Mouse (Mus musculus) bone marrow, adult 2 months (tissue): ENCODE data around the gene Ppp1r12a. TPM values are rescaled to one million over a fixed set of nuclear protein-coding genes. Genes with fewer than 3 reads are reported as not detected.

ENCODE experiments used
- H3K27ac ChIP-seq: fragments of 200-500 bp; 2 replicates; pipeline ENCODE4 v1.5.1; 2012; ENCODE audit warnings: low read depth, mild to moderate bottlenecking, control low read depth, inconsistent platforms, low read length; ENCODE audit not compliant: control insufficient read depth, poor library complexity, insufficient read depth
- H3K4me1 ChIP-seq: fragments of 200-500 bp; 2 replicates; pipeline ENCODE4 v1.6.1; 2011; ENCODE audit warnings: low read length; ENCODE audit not compliant: control insufficient read depth, insufficient read depth
- H3K4me3 ChIP-seq: fragments of 200-500 bp; replicated peaks from 2 replicates; pipeline ENCODE3; 2011; ENCODE audit warnings: mild to moderate bottlenecking, low read depth, low read length, control low read depth; ENCODE audit not compliant: control insufficient read depth
- CTCF ChIP-seq: fragments of 200-500 bp; IDR thresholded peaks from 2 replicates; pipeline ENCODE4 v1.5.1; 2011; ENCODE audit warnings: low read length, control low read depth; ENCODE audit not compliant: control insufficient read depth, insufficient read depth
- POLR2A ChIP-seq: fragments of 200-500 bp; IDR thresholded peaks from 2 replicates; pipeline ENCODE4 v1.6.1; 2011; ENCODE audit warnings: low read depth, mild to moderate bottlenecking, control low read depth, low read length, borderline replicate concordance; ENCODE audit not compliant: control insufficient read depth
- WGBS: fragments of 180-500 bp; shearing (Covaris S2); methylation state at CpG from one replicate; pipeline ENCODE4 v1.1.7; 2018; 5-methylcytosine and 5-hydroxymethylcytosine counted together
- polyA plus RNA-seq: library from polyadenylated mRNA; stranded (reverse); fragments of >200 nt; gene quantifications from 2 replicates; pipeline ENCODE4 v1.2.4, GENCODE M21; 2011; ENCODE audit warnings: low replicate concordance; ENCODE audit not compliant: missing spikeins, insufficient read depth, insufficient read length

Gene Ppp1r12a
- polyA plus RNA-seq, 1 experiment: 68.6 TPM

- 74% methylated on average over 21 of the region's 21 CpGs for WGBS
- TF ChIP-seq CTCF (no peak), POLR2A (no peak)
- no peak overlapping the region for H3K27ac ChIP-seq
- H3K4me3 ChIP-seq: no peak overlapping the region
- peaks cover 5% of the 10 kb centered on the region for H3K4me1 ChIP-seq
Observed at GRCm38 (mm10) chr10:108155042-108155686, 6.8 kb upstream of the Ppp1r12a start.

GRCm38 (mm10) chr10:108155687-108156067 lies 6.3 kb upstream of the Ppp1r12a start:
- H3K4me1 ChIP-seq: peaks cover 5% of the 10 kb centered on the region
- H3K4me3 ChIP-seq: no peak overlapping the region
- H3K27ac ChIP-seq: no peak overlapping the region
- TF ChIP-seq CTCF (no peak), POLR2A (no peak)
- WGBS: 10% methylated on average over 7 of the region's 7 CpGs

- 84% methylated on average over 3 of the region's 3 CpGs for WGBS
- Histone ChIP-seq H3K4me3 (no peak overlapping the region), H3K4me1 (peaks cover 5% of the 10 kb centered on the region), H3K27ac (no peak overlapping the region)
- no peak for TF ChIP-seq CTCF
- no peak for TF ChIP-seq POLR2A
Observed at GRCm38 (mm10) chr10:108156128-108156527, 5.9 kb upstream of the Ppp1r12a start.

- Histone ChIP-seq H3K4me3 (no peak overlapping the region), H3K27ac (no peak overlapping the region), H3K4me1 (peaks cover 5% of the 10 kb centered on the region)
- TF ChIP-seq CTCF: no peak
- WGBS: 82% methylated on average over 14 of the region's 14 CpGs
Observed at GRCm38 (mm10) chr10:108159002-108159401, 3.0 kb upstream of the Ppp1r12a start.

GRCm38 (mm10) chr10:108162297-108163020 lies 466 bp downstream of the Ppp1r12a start:
- Histone ChIP-seq H3K4me3 (peak overlapping the region; percentile 91), H3K27ac (peak overlapping the region; percentile 99), H3K4me1 (peaks cover 2% of the 10 kb centered on the region; the same call in 1 of the 2 replicates)
- under 1% methylated on average over 79 of the region's 79 CpGs for WGBS
- TF ChIP-seq POLR2A (peak; percentile 25; the same call in 1 of the 2 replicates), CTCF (no peak)

- H3K4me1 ChIP-seq: peaks cover 2% of the 10 kb centered on the region; the same call in 1 of the 2 replicates
- under 1% methylated on average over 12 of the region's 12 CpGs for WGBS
Observed at GRCm38 (mm10) chr10:108163021-108163410, 1.0 kb downstream of the Ppp1r12a start.

GRCm38 (mm10) chr10:108163451-108163850 lies 1.5 kb downstream of the Ppp1r12a start:
- peaks cover 2% of the 10 kb centered on the region; the same call in 1 of the 2 replicates for H3K4me1 ChIP-seq
- 21% methylated on average over 3 of the region's 3 CpGs for WGBS
- TF ChIP-seq POLR2A (no peak), CTCF (no peak)
- peak overlapping the region; percentile 99; the same call in 1 of the 2 replicates for H3K27ac ChIP-seq
- peak overlapping the region; percentile 91 for H3K4me3 ChIP-seq

More at GRCm38 (mm10) chr10:108163021-108163410, 1.0 kb downstream of the Ppp1r12a start:
- Histone ChIP-seq H3K4me3 (peak overlapping the region; percentile 91), H3K27ac (peak overlapping the region; percentile 99)
- TF ChIP-seq POLR2A (no peak), CTCF (no peak)

GRCm38 (mm10) chr10:108167823-108168222 lies 5.8 kb downstream of the Ppp1r12a start:
- peaks cover 2% of the 10 kb centered on the region; the same call in 1 of the 2 replicates for H3K4me1 ChIP-seq
- TF ChIP-seq CTCF (no peak), POLR2A (no peak)
- WGBS: 5% methylated on average over 5 of the region's 5 CpGs
- no peak overlapping the region for H3K4me3 ChIP-seq
- H3K27ac ChIP-seq: no peak overlapping the region

GRCm38 (mm10) chr10:108170818-108171217 lies 8.8 kb downstream of the Ppp1r12a start:
- H3K27ac ChIP-seq: no peak overlapping the region
- peaks cover 2% of the 10 kb centered on the region for H3K4me1 ChIP-seq
- 55% methylated on average over 3 of the region's 3 CpGs for WGBS
- no peak for TF ChIP-seq CTCF
- no peak for TF ChIP-seq POLR2A
- no peak overlapping the region for H3K4me3 ChIP-seq
